Mouse (Mus musculus) liver, embryonic 16.5 days (tissue): ENCODE results near the gene Fbxo21. TPM values are rescaled to one million over a fixed set of nuclear protein-coding genes. Genes with fewer than 3 reads are reported as not detected.

Experiments
- ATAC-seq: fragments of 200-750 bp; cut with Nextera tagmentation; 2 replicates; pipeline ENCODE4 v1.8.0; 2017; ENCODE audit warnings: low read depth, mild to moderate bottlenecking, moderate number of reproducible peaks, moderate library complexity
- H3K27ac ChIP-seq: fragments of 300-500 bp; sonication (generic); 2 replicates; pipeline ENCODE4 v1.5.1; 2014; ENCODE audit warnings: mild to moderate bottlenecking, low read length
- H3K27me3 ChIP-seq: fragments of 300-500 bp; sonication (generic); 2 replicates; pipeline ENCODE4 v1.6.1; 2014; ENCODE audit warnings: low read depth, low read length, mixed read lengths; ENCODE audit not compliant: control insufficient read depth, insufficient read depth
- H3K36me3 ChIP-seq: fragments of 300-500 bp; sonication (generic); 2 replicates; pipeline ENCODE4 v1.6.1; 2014; ENCODE audit warnings: mild to moderate bottlenecking; ENCODE audit not compliant: control insufficient read depth, insufficient read depth
- H3K4me1 ChIP-seq: fragments of 300-500 bp; sonication (generic); 2 replicates; pipeline ENCODE4 v1.6.1; 2014; ENCODE audit warnings: low read depth, low read length, mixed read lengths; ENCODE audit not compliant: control insufficient read depth
- H3K4me2 ChIP-seq: fragments of 300-500 bp; sonication (generic); 2 replicates; pipeline ENCODE4 v1.6.1; 2014; ENCODE audit warnings: low read depth, low read length, mixed read lengths
- H3K4me3 ChIP-seq: fragments of 300-500 bp; sonication (generic); 2 replicates; pipeline ENCODE4 v1.5.1; 2014; ENCODE audit warnings: low read depth, mild to moderate bottlenecking, low read length
- H3K9ac ChIP-seq: fragments of 300-500 bp; sonication (generic); 2 replicates; pipeline ENCODE4 v1.6.1; 2014; ENCODE audit warnings: low read depth, low read length
- H3K9me3 ChIP-seq: fragments of 300-500 bp; sonication (generic); replicated peaks from 2 replicates; pipeline ENCODE4 v1.6.1; 2016; ENCODE audit warnings: low read length; ENCODE audit not compliant: control insufficient read depth
- WGBS: fragments of 180-500 bp; shearing (Covaris S2); extraction: QIAGEN DNeasy Blood & Tissue Kit; methylation state at CpG from one replicate; pipeline ENCODE4 v1.1.7; 2014; ENCODE audit not compliant: insufficient replicate concordance; 5-methylcytosine and 5-hydroxymethylcytosine counted together
- polyA plus RNA-seq: library from polyadenylated mRNA; unstranded; fragments of >200 nt; fragmentation: Nextera tagmentation; extraction: Ambion mirVana; gene quantifications from 2 replicates; pipeline ENCODE4 v1.2.1, GENCODE M21; 2015

The Fbxo21 gene
- polyA plus RNA-seq, 1 experiment from 2014 or later: 18.2 TPM

DNA sequence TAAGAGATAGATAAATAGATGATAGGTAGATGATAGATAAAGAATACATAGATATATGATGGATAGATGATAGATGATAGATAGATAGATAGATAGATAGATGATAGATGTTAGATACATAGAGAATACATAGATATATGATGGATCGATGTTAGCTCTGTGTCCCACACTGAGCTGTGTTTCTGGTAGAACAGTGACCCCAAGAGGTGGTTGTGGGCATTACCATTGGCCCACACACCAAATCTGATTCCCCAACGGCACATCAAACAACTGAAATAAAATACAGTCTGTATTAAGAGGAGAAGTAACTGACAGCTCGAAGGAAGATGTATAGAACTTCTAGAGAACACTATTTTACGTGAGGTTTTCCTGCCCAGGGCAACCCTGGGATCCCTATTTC lies 29.9 kb upstream of the Fbxo21 start:
- H3K9me3 ChIP-seq: no peaks in the 10 kb centered on the region
- no peak overlapping the region for H3K9ac ChIP-seq
- no peak for ATAC-seq
- no peak overlapping the region for H3K4me3 ChIP-seq
- no peak overlapping the region for H3K4me2 ChIP-seq
- H3K27me3 ChIP-seq: no peaks in the 10 kb centered on the region
- H3K36me3 ChIP-seq: no peaks in the 10 kb centered on the region
- no peak overlapping the region for H3K27ac ChIP-seq
- H3K4me1 ChIP-seq: no peaks in the 10 kb centered on the region
- 15% methylated on average over 4 of the region's 4 CpGs for WGBS

DNA sequence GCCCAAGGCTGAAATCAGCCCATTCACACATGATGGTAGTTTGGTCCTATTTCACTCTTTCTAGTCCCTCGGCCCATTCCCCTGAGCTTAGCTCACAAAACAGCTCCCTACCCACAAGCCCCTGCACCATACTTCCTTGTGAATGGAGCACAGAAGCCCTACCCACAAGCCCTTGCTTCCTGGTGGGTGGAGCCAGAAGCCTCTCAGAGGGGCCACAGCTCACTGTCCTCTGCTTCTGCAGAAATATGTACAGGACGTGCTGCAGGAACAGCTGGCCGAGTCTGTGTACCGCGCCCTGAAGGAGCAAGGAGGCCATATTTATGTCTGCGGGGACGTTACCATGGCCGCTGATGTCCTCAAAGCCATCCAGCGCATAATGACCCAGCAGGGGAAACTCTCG lies 27.1 kb upstream of the Fbxo21 start:
- Histone ChIP-seq H3K9ac (no peak overlapping the region), H3K27me3 (no peaks in the 10 kb centered on the region), H3K4me3 (no peak overlapping the region), H3K36me3 (no peaks in the 10 kb centered on the region), H3K9me3 (no peaks in the 10 kb centered on the region), H3K27ac (no peak overlapping the region), H3K4me1 (no peaks in the 10 kb centered on the region), H3K4me2 (no peak overlapping the region)
- no peak for ATAC-seq
- 73% methylated on average over 10 of the region's 10 CpGs for WGBS

DNA sequence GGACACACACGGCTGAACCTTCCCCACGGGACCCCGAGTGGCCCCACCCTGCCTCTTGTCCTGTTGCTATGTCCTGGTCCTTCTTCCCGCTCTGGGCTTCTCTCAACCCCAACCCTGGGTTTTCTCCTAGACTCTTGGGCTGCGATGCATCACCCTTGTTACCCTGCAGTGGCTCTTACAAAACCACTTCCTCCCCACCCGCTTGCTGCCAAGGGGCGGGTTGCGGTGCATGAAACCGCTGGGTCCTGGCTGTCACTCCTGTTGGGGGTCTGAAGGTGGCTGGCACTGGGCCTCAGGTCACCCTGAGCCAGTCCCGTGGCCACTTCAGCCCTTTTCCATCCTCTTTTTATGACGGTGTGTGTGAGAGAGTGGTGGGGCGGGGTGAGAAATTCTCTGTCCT lies 22.6 kb upstream of the Fbxo21 start:
- 36% methylated on average over 12 of the region's 12 CpGs for WGBS
- no peak for ATAC-seq

DNA sequence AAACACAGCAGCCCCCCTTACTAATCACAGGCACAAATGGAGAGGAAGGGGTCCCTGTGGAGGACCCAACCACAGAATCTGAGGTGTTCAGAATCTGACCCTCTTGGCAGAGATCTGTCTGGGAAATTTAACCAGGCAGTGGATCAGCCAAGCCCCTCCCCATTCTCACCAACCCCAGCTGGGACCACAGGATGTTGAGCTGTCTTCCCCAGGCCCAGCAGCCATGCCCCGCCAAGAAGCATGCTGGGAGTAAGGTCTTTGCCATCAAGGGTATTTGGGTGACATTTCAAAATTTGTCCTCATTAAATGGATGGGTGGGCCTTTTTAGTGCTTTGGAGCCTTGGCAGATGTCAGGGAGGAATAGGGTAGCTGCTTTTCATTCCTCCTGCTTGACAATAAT lies 22.1 kb upstream of the Fbxo21 start:
- Histone ChIP-seq H3K27me3 (no peaks in the 10 kb centered on the region), H3K4me1 (no peaks in the 10 kb centered on the region), H3K4me3 (no peak overlapping the region), H3K36me3 (no peaks in the 10 kb centered on the region), H3K4me2 (no peak overlapping the region), H3K27ac (no peak overlapping the region), H3K9ac (no peak overlapping the region), H3K9me3 (no peaks in the 10 kb centered on the region)
- no peak for ATAC-seq
- 57% methylated on average over 1 of the region's 1 CpGs for WGBS

More for the DNA sequence above, 22.6 kb upstream of the Fbxo21 start:
- Histone ChIP-seq H3K4me3 (no peak overlapping the region), H3K4me2 (no peak overlapping the region), H3K36me3 (no peaks in the 10 kb centered on the region), H3K27me3 (no peaks in the 10 kb centered on the region), H3K4me1 (no peaks in the 10 kb centered on the region), H3K27ac (no peak overlapping the region), H3K9me3 (no peaks in the 10 kb centered on the region), H3K9ac (no peak overlapping the region)

DNA sequence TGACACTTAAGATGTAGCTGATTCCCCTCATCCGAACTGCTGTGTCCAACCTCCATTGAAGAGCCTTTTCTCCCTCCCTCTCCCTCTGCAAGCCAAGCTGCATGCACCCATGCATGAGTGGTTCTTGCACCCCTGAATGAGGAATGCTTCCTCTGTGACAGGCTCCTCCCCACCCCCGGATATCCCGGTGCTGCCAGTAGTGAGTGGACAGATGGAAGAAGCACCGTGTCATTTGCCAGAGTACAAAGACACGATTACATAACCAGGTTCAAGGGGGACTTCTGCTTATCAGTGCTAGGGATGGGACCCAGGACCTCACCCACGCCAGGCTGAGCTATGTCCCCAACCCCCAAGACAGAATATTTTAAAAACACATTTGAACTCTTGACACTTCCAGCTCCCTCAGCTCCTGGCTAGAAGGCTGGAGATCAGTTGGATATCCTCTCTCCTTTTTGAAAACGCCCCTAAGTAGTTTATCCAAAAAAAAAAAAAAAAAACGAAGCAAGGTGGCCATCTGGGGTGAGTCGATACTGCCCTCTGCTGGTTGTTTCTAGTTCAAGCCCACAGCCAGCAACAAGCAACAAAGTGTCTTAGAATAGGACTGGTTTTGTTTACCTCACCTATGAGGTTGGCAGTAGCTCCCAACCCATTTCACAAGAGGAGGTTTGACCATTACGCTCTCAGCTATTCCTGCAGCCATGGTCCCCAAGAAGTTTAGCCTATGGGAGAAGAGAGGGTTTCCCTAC lies 20.7 kb upstream of the Fbxo21 start:
- Histone ChIP-seq H3K4me1 (no peaks in the 10 kb centered on the region), H3K9ac (no peak overlapping the region), H3K36me3 (no peaks in the 10 kb centered on the region), H3K4me3 (no peak overlapping the region), H3K4me2 (no peak overlapping the region), H3K9me3 (no peaks in the 10 kb centered on the region), H3K27me3 (no peaks in the 10 kb centered on the region), H3K27ac (no peak overlapping the region)
- ATAC-seq: no peak
- 21% methylated on average over 10 of the region's 10 CpGs for WGBS

DNA sequence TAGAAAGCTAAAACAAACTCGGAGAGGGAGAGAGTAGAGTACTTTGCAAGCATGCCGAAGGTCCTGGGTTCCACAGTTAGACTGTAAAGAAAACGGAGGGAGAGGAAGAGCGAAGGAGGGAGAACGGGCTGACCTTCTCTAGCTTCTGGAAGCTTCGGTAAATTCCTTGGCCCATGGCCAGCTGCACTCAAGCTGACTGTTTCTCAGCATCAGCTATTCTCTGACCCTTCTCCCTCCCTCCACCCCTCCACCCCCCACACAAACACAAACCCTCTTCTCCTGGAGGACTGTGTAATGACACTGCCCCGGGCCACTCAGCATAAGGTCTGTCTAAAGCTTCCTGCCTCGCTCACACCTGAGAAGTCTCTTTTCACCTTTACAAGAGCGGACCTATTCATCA lies 11.8 kb upstream of the Fbxo21 start:
- no peak for ATAC-seq
- Histone ChIP-seq H3K4me2 (no peak overlapping the region), H3K27me3 (no peaks in the 10 kb centered on the region), H3K9ac (no peak overlapping the region), H3K4me1 (no peaks in the 10 kb centered on the region; the same call in 1 of the 2 replicates), H3K36me3 (no peaks in the 10 kb centered on the region), H3K4me3 (no peak overlapping the region), H3K27ac (no peak overlapping the region), H3K9me3 (no peaks in the 10 kb centered on the region)
- 54% methylated on average over 9 of the region's 9 CpGs for WGBS

DNA sequence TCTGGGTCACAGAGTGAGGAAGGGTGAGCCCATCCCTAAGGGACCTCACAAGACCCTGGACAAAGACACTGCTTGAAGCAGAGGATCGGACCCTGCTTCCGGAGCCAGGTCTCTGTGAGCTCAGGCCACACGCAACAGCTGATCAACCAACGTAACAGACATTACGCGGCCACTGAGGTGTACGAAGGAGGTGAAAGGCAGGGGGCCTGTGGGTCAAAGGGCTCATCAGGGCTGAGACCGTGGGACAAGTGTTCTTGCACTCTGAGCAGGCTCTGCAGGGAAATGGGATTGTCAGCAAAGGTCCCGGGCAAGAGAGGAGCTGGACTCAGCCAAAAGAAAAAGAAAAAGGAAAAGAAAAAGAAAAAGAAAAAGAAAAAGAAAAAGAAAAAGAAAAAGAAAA lies 9.6 kb upstream of the Fbxo21 start:
- H3K27ac ChIP-seq: no peak overlapping the region
- no peak for ATAC-seq
- 72% methylated on average over 9 of the region's 9 CpGs for WGBS

DNA sequence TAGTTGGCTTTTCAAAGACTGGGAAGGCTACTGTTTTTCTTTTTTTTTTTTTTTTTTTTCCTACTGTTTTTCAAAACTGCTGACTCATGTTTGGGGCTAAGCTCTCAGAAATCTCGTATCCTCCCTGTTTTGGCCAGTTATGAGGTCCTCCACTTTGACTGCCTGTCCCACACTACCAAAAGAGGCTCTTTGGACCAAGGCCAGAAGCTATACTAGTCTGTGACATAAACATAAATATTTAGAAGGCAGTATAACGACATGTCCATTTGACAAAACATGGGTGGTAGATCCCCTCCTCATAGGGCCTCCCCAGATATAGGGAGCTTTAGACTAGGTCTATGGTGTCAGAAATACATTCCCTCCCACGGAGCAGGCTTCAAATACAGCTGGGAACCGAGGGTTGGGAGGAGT lies 8.9 kb upstream of the Fbxo21 start:
- 26% methylated on average over 4 of the region's 4 CpGs for WGBS
- no peak for ATAC-seq
- Histone ChIP-seq H3K4me1 (no peaks in the 10 kb centered on the region; the same call in 1 of the 2 replicates), H3K4me3 (no peak overlapping the region), H3K27ac (no peak overlapping the region), H3K4me2 (no peak overlapping the region), H3K9ac (no peak overlapping the region), H3K36me3 (no peaks in the 10 kb centered on the region), H3K9me3 (no peaks in the 10 kb centered on the region), H3K27me3 (no peaks in the 10 kb centered on the region)

More for the DNA sequence above, 9.6 kb upstream of the Fbxo21 start:
- Histone ChIP-seq H3K4me2 (no peak overlapping the region), H3K4me3 (no peak overlapping the region), H3K9ac (no peak overlapping the region), H3K9me3 (no peaks in the 10 kb centered on the region), H3K36me3 (no peaks in the 10 kb centered on the region), H3K4me1 (no peaks in the 10 kb centered on the region; the same call in 1 of the 2 replicates), H3K27me3 (no peaks in the 10 kb centered on the region)

DNA sequence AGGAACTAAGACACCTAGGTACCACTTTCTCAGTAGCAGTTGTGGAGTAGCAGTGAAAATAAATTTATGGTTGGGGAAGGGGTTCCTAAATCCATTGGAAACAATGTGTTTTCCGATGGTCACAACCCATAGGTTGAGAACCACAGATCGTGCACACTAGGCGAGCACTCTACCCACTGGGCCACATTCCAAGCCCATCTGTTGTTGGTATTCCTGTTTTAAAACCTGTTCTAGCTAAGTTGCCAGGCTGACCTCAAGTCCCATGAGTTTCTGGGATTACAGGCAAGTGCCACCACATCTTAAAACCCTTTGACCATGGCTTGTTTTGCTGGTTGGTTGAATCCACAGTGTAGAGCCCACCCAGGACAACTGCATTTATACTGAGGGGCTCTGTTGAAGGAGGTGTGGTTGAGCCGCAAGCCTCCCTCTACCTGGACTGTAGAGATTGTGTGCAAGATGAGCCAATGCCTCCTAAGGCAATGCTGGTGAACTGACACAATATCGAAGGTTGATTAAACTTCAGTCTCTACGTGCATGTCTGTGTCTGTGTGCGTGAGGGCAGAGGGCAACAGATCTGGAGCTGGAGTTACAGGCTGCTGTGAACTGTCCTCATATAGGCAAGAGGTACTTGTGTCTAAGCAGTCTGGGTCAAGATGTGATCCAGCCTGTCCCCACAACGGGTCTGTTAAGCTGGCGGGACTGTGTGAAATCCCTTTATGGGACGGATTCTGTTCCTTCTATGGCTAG lies 6.7 kb upstream of the Fbxo21 start:
- H3K27me3 ChIP-seq: no peaks in the 10 kb centered on the region
- H3K9me3 ChIP-seq: no peaks in the 10 kb centered on the region
- H3K36me3 ChIP-seq: no peaks in the 10 kb centered on the region
- no peaks in the 10 kb centered on the region; the same call in 1 of the 2 replicates for H3K4me1 ChIP-seq
- no peak overlapping the region for H3K4me3 ChIP-seq
- peak; percentile 53 for ATAC-seq
- WGBS: 64% methylated on average over 10 of the region's 10 CpGs
- no peak overlapping the region for H3K4me2 ChIP-seq
- H3K9ac ChIP-seq: no peak overlapping the region
- H3K27ac ChIP-seq: no peak overlapping the region
